Mouse (Mus musculus): Measurements from ENCODE around the gene Coro1c. TPM values are rescaled to one million over a fixed set of nuclear protein-coding genes. Genes with fewer than 3 reads are reported as not detected.

Coro1c gene
- polyA plus RNA-seq, 1 experiment from 2014 or later = 72.7 TPM

GRCm38 (mm10) chr5:113854494-113854893 lies 54.1 kb downstream of the Coro1c start:
- WGBS = 35% methylated on average over 14 of the region's 14 CpGs
- H3K9ac ChIP-seq = no peak overlapping the region
- peaks cover 14% of the 10 kb centered on the region for H3K36me3 ChIP-seq
- H3K27me3 ChIP-seq = no peaks in the 10 kb centered on the region
- no peak overlapping the region for H3K4me3 ChIP-seq
- no peak overlapping the region for H3K4me2 ChIP-seq
- peaks cover 71% of the 10 kb centered on the region for H3K4me1 ChIP-seq (replicated peaks)
- ATAC-seq (replicated peaks; ENCODE audit: insufficient number of reproducible peaks, insufficient read depth, low FRiP score, low read depth) = no peak
- H3K9me3 ChIP-seq (replicated peaks) = no peaks in the 10 kb centered on the region
- H3K27ac ChIP-seq = peak overlapping the region; percentile 88

- Histone ChIP-seq H3K4me3 (no peak overlapping the region), H3K36me3 (peaks cover 22% of the 10 kb centered on the region), H3K27me3 (no peaks in the 10 kb centered on the region), H3K4me1 (replicated peaks) (peaks cover 61% of the 10 kb centered on the region), H3K4me2 (no peak overlapping the region), H3K9me3 (replicated peaks) (no peaks in the 10 kb centered on the region), H3K27ac (peak overlapping the region; percentile 88), H3K9ac (no peak overlapping the region)
- WGBS = 63% methylated on average over 10 of the region's 10 CpGs
- ATAC-seq (replicated peaks; ENCODE audit: insufficient number of reproducible peaks, insufficient read depth, low FRiP score, low read depth) = no peak
These were observed 55.0 kb downstream of the Coro1c start for GRCm38 (mm10) chr5:113853541-113853940.

- H3K4me1 ChIP-seq (replicated peaks) = peaks cover 51% of the 10 kb centered on the region
- peaks cover 31% of the 10 kb centered on the region for H3K36me3 ChIP-seq
These were observed 56.1 kb downstream of the Coro1c start for GRCm38 (mm10) chr5:113852463-113852862.

GRCm38 (mm10) chr5:113850680-113851230 lies 57.8 kb downstream of the Coro1c start:
- Histone ChIP-seq H3K27ac (no peak overlapping the region), H3K4me2 (no peak overlapping the region), H3K9me3 (replicated peaks) (no peaks in the 10 kb centered on the region), H3K4me3 (no peak overlapping the region), H3K4me1 (replicated peaks) (peaks cover 34% of the 10 kb centered on the region), H3K36me3 (peaks cover 48% of the 10 kb centered on the region), H3K27me3 (no peaks in the 10 kb centered on the region), H3K9ac (no peak overlapping the region)
- WGBS = 62% methylated on average over 8 of the region's 8 CpGs
- ATAC-seq (replicated peaks; ENCODE audit: insufficient number of reproducible peaks, insufficient read depth, low FRiP score, low read depth) = no peak

More at GRCm38 (mm10) chr5:113852463-113852862, 56.1 kb downstream of the Coro1c start:
- H3K27ac ChIP-seq = no peak overlapping the region
- no peaks in the 10 kb centered on the region for H3K27me3 ChIP-seq
- no peaks in the 10 kb centered on the region for H3K9me3 ChIP-seq (replicated peaks)
- no peak overlapping the region for H3K4me3 ChIP-seq
- no peak for ATAC-seq (replicated peaks; ENCODE audit: insufficient number of reproducible peaks, insufficient read depth, low FRiP score, low read depth)
- no peak overlapping the region for H3K9ac ChIP-seq
- 86% methylated on average over 7 of the region's 7 CpGs for WGBS
- H3K4me2 ChIP-seq = no peak overlapping the region

GRCm38 (mm10) chr5:113847636-113848035 lies 60.9 kb downstream of the Coro1c start:
- no peak overlapping the region for H3K4me3 ChIP-seq
- no peak overlapping the region for H3K27ac ChIP-seq
- 83% methylated on average over 9 of the region's 9 CpGs for WGBS
- peaks cover 75% of the 10 kb centered on the region for H3K36me3 ChIP-seq
- H3K27me3 ChIP-seq = no peaks in the 10 kb centered on the region
- peaks cover 8% of the 10 kb centered on the region for H3K4me1 ChIP-seq (replicated peaks)
- no peak for ATAC-seq (replicated peaks; ENCODE audit: insufficient number of reproducible peaks, insufficient read depth, low FRiP score, low read depth)
- no peak overlapping the region for H3K9ac ChIP-seq
- no peak overlapping the region for H3K4me2 ChIP-seq
- no peaks in the 10 kb centered on the region for H3K9me3 ChIP-seq (replicated peaks)

GRCm38 (mm10) chr5:113846656-113847055 lies 61.9 kb downstream of the Coro1c start:
- H3K27ac ChIP-seq = no peak overlapping the region
- H3K4me3 ChIP-seq = no peak overlapping the region
- no peak overlapping the region for H3K4me2 ChIP-seq
- no peaks in the 10 kb centered on the region for H3K9me3 ChIP-seq (replicated peaks)
- no peaks in the 10 kb centered on the region for H3K27me3 ChIP-seq
- WGBS = 87% methylated on average over 8 of the region's 8 CpGs
- no peak for ATAC-seq (replicated peaks; ENCODE audit: insufficient number of reproducible peaks, insufficient read depth, low FRiP score, low read depth)
- H3K4me1 ChIP-seq (replicated peaks) = peaks cover 8% of the 10 kb centered on the region
- H3K9ac ChIP-seq = no peak overlapping the region
- H3K36me3 ChIP-seq = peaks cover 75% of the 10 kb centered on the region

DNA sequence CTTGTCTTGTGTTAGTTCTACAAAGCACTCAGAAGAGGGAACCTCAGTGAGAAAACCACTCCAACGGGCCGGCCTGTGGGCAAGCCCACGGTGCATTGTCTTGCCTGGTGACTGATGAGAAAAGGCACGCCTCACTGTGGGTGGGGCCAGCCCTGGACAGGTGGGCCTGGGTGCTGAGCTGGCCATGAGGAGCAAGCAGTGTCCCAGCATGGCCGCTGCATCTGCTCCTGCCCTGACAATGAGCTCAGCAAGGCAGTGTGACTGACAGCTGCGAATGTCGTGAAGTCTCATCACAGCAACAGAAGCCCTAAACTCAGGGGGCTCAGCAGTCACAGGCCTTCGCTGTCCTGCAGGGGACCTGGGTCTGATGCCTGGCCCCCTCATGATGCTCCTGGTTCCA lies 62.9 kb downstream of the Coro1c start:
- Histone ChIP-seq H3K4me3 (no peak overlapping the region), H3K36me3 (peaks cover 71% of the 10 kb centered on the region), H3K4me1 (replicated peaks) (peaks cover 3% of the 10 kb centered on the region), H3K4me2 (no peak overlapping the region), H3K27me3 (no peaks in the 10 kb centered on the region), H3K27ac (no peak overlapping the region), H3K9ac (no peak overlapping the region), H3K9me3 (replicated peaks) (no peaks in the 10 kb centered on the region)
- no peak for ATAC-seq (replicated peaks; ENCODE audit: insufficient number of reproducible peaks, insufficient read depth, low FRiP score, low read depth)
- WGBS = 86% methylated on average over 8 of the region's 8 CpGs

GRCm38 (mm10) chr5:113844721-113845120 lies 63.8 kb downstream of the Coro1c start:
- H3K4me3 ChIP-seq = no peak overlapping the region
- H3K27me3 ChIP-seq = no peaks in the 10 kb centered on the region
- H3K4me1 ChIP-seq (replicated peaks) = no peaks in the 10 kb centered on the region; the same call in none of the 2 replicates
- no peak overlapping the region for H3K4me2 ChIP-seq
- peaks cover 64% of the 10 kb centered on the region for H3K36me3 ChIP-seq
- ATAC-seq (replicated peaks; ENCODE audit: insufficient number of reproducible peaks, insufficient read depth, low FRiP score, low read depth) = 0 out of 2 replicates have a peak, but pooled peaks have one; percentile 36
- WGBS = 58% methylated on average over 7 of the region's 7 CpGs
- H3K9me3 ChIP-seq (replicated peaks) = no peaks in the 10 kb centered on the region
- H3K9ac ChIP-seq = no peak overlapping the region
- H3K27ac ChIP-seq = peak overlapping the region; percentile 37

- peaks cover 60% of the 10 kb centered on the region for H3K36me3 ChIP-seq
These were observed 64.5 kb downstream of the Coro1c start for GRCm38 (mm10) chr5:113844106-113844505.

GRCm38 (mm10) chr5:113842906-113843305 lies 65.7 kb downstream of the Coro1c start:
- Histone ChIP-seq H3K36me3 (peaks cover 52% of the 10 kb centered on the region), H3K4me2 (no peak overlapping the region), H3K9ac (no peak overlapping the region), H3K4me1 (replicated peaks) (no peaks in the 10 kb centered on the region; the same call in none of the 2 replicates), H3K9me3 (replicated peaks) (no peaks in the 10 kb centered on the region), H3K27me3 (no peaks in the 10 kb centered on the region), H3K27ac (no peak overlapping the region), H3K4me3 (no peak overlapping the region)
- WGBS = 83% methylated on average over 9 of the region's 9 CpGs
- ATAC-seq (replicated peaks; ENCODE audit: insufficient number of reproducible peaks, insufficient read depth, low FRiP score, low read depth) = no peak

More at GRCm38 (mm10) chr5:113844106-113844505, 64.5 kb downstream of the Coro1c start:
- Histone ChIP-seq H3K4me1 (replicated peaks) (no peaks in the 10 kb centered on the region; the same call in none of the 2 replicates), H3K9me3 (replicated peaks) (no peaks in the 10 kb centered on the region), H3K27me3 (no peaks in the 10 kb centered on the region), H3K4me3 (no peak overlapping the region), H3K4me2 (no peak overlapping the region), H3K27ac (peak overlapping the region; percentile 37), H3K9ac (no peak overlapping the region)
- 75% methylated on average over 15 of the region's 15 CpGs for WGBS
- ATAC-seq (replicated peaks; ENCODE audit: insufficient number of reproducible peaks, insufficient read depth, low FRiP score, low read depth) = no peak

DNA sequence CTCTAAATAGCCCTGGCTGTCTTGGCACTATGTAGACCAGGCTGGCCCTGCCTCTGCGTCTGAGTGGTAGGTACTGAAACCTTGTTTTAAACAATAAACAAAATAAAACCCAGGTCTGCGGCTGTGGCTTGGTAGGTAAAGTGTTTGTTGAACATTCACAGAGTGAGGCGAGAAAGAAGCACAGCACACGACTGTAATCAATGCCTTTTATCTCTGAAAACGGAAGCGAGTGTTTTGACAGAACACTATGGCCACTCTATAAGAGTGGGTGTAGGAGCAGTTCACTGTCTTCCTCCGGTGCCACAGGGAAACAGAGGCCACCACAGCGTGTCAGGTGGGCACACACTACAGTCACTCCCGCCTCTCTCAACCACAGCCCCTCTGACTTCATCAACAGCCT lies 66.3 kb downstream of the Coro1c start:
- Histone ChIP-seq H3K4me2 (no peak overlapping the region), H3K4me3 (no peak overlapping the region), H3K9ac (no peak overlapping the region)

More for the DNA sequence above, 66.3 kb downstream of the Coro1c start:
- ATAC-seq (replicated peaks; ENCODE audit: insufficient number of reproducible peaks, insufficient read depth, low FRiP score, low read depth) = no peak
- no peaks in the 10 kb centered on the region; the same call in none of the 2 replicates for H3K4me1 ChIP-seq (replicated peaks)
- H3K36me3 ChIP-seq = peaks cover 46% of the 10 kb centered on the region
- H3K27ac ChIP-seq = no peak overlapping the region
- 75% methylated on average over 9 of the region's 9 CpGs for WGBS
- H3K27me3 ChIP-seq = no peaks in the 10 kb centered on the region
- no peaks in the 10 kb centered on the region for H3K9me3 ChIP-seq (replicated peaks)

All from heart, embryonic 15.5 days (tissue).